Mouse (Mus musculus) kidney, postnatal 25 days (tissue): ENCODE data around the gene Fam185a.

ENCODE experiments used
- DNase-seq, 2 experiments: peaks; one replicate each; pipeline ENCODE4 v3.0.0; 2021; ENCODE audit warnings: mixed read lengths in 2 of 2

Gene Fam185a

GRCm38 (mm10) chr5:21434148-21434929, 9.6 kb downstream of the Fam185a start:
- peak in 1 of 2 experiments; percentile 8 for DNase-seq

GRCm38 (mm10) chr5:21436471-21436975, 11.8 kb downstream of the Fam185a start:
- DNase-seq, result no peak

- DNase-seq, result no peak
Observed at GRCm38 (mm10) chr5:21438428-21438827, 13.7 kb downstream of the Fam185a start.

GRCm38 (mm10) chr5:21439446-21440110, 14.8 kb downstream of the Fam185a start:
- DNase-seq, result no peak

DNA sequence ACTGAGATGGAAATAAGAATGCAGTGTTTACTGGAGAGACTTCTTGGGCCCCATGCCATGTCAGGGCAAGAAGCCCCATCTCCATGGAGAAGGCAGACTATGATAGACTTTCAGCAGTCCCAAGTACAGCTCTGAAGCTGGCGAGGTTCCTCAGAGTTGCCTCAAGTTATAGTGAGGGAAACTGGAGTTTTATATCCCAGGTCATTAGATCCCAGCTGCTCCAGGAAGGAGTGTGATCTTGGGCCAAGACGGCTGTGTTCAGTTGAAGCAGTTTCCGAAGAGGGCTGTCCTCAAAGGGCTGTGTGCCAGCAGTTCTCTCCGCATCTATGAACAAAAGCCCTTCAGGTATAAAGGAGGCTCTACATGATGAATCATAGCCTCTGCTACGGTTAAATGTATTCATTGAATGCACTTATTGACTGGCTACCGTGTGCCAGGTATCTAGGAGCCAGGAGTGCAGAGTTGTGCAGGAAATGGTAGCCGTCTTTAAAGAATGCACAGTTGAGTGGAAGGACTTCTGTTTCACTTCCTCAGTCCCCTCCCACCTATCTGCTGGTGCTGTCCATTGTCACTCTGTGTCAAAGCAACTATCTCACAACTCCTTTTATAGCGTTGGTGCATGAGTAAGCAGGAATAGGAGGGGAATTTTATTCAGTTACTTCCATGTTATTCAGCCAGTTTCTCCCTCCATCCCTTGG, 16.2 kb downstream of the Fam185a start:
- peak; percentile 35 for DNase-seq

DNA sequence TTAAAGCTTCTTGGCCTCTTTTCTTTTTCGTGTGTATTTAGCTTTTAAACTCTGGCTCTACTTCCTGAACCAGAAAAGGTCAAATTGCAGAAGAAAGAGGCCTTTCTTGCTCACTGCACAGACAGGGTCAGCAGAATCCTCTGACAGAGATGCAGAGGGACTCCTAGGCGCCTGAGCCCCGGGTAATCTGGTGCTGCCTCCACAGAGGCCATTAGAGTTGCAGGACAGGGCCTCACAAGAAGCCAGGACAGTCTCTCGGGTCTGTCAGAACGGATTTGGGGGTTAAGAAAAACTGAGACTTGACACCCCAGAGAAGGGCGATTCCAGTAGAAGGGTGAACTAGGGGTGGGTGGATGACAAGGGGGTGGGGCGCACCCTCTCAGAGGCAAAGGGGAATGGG, 42.6 kb downstream of the Fam185a start:
- DNase-seq, result peak; percentile 10 to 39

- no peak for DNase-seq
Observed at GRCm38 (mm10) chr5:21468100-21468499, 43.3 kb downstream of the Fam185a start.

DNA sequence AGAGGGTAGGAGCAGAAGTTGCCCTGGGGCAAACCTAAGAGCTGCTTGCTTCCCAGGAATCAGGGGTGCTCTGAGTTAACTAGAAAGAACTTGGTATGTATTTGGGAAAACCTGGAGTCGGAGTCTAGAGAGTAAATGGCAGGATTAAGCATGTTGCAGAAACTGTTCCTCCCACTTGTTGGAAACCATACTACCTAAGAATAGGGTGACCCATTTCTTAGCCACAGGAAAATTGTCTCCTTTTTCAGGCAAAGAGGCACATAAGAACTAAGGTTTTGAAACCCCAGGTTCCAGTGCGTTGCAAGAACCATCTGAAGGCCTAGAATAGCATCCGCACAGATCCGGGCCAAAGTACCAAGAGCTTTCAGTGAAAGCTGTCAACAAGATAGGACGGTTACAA, 53.7 kb downstream of the Fam185a start:
- no peak for DNase-seq

DNA sequence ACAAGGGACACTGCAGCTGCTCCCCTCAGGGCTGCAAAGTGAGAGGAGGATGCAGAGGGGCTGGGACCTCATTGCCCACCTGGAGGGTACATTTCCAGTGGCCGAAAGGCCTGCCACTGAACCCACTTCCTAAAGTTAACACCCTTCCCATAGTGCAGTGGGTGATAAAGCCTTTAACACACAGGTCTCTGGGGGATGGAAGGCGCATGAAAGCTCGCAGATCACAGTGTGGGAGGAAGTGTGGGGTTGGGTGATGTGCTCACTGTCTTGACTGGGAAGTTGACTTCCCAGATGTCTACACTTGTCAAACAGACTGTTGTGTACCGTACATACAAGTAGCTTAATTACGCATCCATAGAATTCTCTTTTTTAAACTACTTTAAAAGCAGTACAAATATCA, 55.0 kb downstream of the Fam185a start:
- DNase-seq, result no peak

DNA sequence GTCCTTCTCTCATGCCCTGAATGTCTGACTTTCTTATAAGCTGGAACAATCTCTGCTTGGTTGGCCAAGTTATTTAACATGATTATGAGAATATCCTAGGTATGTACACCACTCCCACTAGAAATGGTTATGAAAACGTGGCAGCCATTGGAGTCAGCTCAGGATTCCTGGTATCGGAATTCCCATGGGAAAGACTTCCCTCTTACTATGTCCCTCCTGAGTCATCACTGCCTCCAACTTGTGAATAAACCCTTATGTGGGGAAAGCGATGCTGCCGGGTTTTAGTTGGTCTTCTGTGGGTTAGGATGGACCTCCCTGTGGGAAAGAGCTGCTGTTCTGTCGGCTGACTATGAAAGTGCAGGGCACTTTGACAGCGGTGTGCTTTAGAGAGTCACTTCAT, 56.8 kb downstream of the Fam185a start:
- DNase-seq, result no peak

DNA sequence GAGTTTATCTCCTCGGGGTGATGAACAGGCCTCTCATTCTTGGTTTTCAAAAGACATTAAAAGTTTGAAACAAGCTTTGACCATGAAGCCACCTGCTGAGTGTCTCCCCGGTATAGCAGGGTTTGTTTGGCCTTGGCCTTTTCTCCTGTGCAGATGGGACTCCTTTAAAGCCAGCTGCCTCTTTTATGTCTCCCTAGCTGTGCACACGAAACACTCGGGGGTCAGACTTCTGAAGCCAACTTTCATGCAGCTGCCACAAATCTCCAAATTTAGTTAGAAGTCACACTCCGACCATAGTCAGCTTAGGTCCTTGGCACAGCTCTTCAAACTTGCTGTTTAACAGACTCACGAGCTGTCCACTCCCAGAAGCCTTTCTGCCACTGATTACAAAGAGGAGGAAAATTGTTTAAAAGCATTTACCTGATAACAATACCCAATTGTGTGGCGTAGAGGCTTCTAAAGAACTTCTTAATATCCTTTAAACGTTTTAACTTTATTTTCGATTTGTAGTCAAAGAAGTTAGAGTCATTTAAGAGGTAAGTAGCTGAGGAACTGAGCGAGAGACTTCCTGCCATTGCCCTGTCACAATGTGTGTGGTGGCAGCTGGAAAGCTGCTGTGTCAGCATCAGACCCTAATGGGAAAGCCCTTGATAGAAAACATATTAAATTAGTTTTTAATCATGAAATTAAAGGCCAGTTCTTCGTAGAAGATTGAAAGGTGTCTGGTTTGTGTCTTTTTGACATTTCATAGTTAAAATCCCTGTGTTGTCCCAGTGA, 57.9 kb downstream of the Fam185a start:
- no peak for DNase-seq

- no peak for DNase-seq
Observed at GRCm38 (mm10) chr5:21483275-21483674, 58.5 kb downstream of the Fam185a start.

- DNase-seq, result no peak
Observed at GRCm38 (mm10) chr5:21485197-21485829, 60.6 kb downstream of the Fam185a start.

DNA sequence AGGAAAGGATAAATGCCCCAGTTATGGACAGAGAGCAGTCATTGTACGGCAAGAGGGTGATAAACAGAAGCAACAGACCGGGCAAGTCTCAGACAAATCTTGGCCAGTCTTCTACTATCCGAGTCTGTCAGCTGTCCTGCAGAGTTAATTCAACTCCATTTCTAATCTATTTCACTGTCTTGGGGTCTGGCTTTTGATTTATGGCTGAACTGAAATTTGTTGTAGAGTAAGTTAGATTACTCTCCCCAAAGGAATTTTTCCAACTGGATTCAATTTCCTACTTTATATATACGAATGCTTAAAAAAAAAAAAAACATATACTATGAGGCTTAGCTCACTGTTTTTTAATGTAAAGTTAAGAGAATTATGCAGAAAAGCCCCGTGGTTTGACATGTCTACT, 62.0 kb downstream of the Fam185a start:
- no peak for DNase-seq

- DNase-seq, result no peak
Observed at GRCm38 (mm10) chr5:21487306-21487705, 62.5 kb downstream of the Fam185a start.

DNA sequence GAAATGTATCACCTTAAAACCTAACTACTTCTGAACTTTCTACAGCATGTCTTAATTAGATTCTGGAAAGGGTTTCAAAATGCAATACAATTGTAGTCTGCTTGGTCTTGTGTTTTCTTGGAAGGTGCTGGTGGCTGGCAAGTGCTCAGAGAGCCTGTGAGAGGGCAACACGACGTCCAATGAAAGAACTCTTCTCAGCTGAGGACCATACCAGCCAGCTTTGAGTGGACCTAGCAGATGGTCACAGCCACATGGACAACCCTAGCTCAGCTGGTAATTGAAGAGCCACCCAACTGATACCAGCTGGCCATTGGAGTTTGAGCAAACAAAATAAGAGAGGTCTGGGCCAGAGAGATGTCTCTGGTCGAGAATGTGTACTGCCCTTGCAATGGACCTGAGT, 63.0 kb downstream of the Fam185a start:
- DNase-seq, result no peak

GRCm38 (mm10) chr5:21488506-21488905, 63.7 kb downstream of the Fam185a start:
- no peak for DNase-seq

DNA sequence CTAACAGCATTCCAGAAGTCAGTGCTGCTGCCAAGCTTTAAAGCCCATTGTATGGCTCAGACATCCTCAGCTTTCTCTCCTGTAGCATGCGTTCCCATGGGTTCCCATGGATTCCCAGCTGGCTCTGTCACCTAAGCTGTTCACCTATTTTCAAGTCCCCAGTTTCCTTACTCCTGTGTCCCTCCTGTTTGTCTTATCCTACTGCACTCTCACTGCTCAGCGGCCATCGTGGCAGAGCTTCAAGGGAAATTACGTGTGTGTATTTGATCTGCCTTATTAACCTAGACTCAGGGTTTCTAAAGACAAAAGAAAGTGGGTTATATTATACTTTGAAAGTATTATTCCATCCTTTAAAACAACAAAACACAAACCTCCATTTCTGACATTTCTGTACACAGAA, 64.4 kb downstream of the Fam185a start:
- DNase-seq, result no peak

GRCm38 (mm10) chr5:21491469-21491868, 66.7 kb downstream of the Fam185a start:
- DNase-seq, result no peak

GRCm38 (mm10) chr5:21492213-21492612, 67.5 kb downstream of the Fam185a start:
- no peak for DNase-seq

DNA sequence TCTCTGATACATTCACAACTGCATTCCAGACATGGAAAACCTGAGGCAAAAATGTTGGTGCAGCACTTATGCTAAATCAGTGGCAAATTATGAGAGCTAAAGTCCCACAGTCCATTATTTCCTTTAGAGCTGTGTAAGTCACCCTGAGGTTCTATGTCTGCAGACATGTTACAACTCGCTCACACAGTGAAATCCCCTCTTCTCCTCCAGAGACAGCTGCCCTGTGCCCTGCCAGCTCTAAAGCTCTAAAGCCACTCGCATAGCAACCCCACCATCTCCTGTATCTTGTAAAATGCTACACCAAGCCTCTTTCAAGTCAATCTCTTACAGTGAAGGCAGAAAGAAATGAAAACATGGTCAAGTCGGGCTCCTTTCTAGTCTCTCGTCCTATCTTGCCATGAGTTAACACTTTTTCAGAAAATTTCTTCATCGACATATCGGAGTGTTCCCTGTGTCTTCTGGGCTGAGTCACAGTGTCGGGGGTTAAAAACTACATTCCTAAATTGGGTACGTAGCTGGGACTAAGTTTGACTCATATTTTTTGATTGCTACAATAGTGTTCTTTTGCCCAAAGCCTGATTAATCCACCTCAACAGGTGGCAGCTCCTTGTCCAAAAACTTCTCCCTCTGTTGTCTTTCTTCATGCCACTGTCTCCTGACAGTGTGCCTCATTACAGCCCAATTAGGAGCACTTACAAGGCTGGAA, 68.7 kb downstream of the Fam185a start:
- DNase-seq, result no peak

DNA sequence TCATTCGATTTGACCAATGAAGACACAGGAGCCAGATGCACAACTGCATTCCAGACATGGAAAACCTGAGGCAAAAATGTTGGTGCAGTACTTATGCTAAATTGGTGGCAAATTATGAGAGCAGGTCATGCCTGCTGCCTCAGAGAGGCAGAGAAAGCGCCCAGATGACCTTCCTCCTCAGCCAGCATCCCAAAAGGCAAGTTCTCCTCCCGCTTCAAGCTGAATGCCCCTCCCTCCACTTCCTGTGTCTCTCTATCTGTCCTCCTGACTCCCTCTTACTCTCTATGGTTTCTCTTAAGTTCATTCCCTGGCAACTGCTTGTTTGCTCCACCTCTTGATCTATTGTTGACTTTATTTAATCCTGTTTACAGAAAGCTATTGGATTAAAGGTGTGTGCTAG, 70.0 kb downstream of the Fam185a start:
- no peak for DNase-seq
